Mouse (Mus musculus) B cell, adult 62 days (primary cell): ENCODE measurements around the gene Lyg2. TPM values are rescaled to one million over a fixed set of nuclear protein-coding genes. Genes with fewer than 3 reads are reported as not detected.

Source experiments
- total RNA-seq: library from RNA; stranded (reverse); gene quantifications from 4 replicates; pipeline ENCODE4 v1.2.4, GENCODE M21; 2023

Gene Lyg2
- total RNA-seq: not detected in 4 replicates

DNA sequence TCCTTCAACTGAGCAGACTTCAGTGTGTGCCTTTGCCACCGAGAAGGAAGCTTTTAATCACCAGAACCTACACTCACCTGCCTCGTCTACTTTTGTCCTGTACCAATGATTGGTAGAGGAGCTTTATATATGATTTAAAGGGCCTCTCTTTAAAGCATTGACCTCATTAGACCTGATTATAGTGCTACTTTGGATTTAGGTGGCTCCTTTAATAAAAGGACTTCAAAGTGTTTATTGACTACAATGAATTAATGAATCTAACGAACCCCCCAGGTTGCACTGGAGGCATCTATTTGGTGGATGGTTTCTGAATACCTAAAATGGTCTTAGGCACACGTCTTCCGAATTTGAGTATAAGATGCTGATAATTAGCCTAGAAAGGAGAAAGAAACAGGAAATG is at the start of gene Lyg2:
TSS of gene Lyg2 (minus strand) at position 101 of the 400 bp plus-strand sequence.

DNA sequence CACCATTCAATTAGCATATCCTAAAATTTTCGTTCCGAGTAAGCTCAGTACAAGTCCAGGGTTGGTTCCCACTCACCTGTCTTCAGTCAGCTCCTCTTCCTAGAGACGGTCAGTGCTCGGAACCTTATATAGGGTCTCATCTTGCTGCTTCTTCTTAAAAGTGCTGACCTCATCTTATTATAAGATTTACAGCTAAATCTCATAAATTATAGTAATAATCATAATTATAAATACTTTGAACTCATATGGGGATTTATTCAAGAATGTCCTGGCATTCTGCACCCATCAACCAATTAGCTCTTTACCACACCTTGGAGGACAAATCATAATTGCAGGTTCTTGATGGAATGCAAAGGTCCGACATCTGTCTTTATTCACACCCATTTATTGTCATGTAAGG is 41.4 kb upstream of the Lyg2 start, which contains the start of gene Lyg1:
TSS of gene Lyg1 (minus strand) at position 101 of the 400 bp plus-strand sequence.

DNA sequence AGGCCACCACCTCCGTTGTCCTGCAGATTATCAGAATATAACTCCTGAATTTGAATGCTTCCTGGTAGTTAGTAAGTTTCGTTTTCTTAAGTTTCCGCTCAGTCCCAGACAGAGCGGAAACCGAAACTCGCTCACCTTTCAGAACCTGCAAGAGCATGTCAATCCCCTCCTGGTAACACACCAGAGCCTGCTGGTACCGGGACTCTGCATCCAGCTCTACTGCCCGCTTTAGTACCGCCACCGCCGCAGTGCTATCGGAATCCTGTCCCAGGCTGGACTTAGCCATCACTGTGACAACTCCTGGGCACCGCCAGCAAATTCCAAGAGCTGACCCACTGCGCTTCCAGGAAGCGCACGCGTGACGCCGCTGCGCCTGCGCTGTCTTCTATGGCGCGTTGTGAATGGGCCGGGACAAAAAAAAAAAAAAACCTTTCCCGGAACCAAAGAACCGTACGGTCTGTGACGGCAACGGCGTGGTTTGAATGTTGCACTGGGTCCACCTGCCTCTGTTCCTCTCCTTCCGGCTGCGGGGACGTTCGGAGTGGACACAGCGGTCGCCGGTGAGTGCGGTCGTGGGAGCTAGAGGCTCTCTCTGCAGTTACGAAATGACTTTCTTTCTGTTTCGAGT is 26.2 kb downstream of the Lyg2 start, which contains the start of the genes Mitd1 and Mrpl30:
TSS of gene Mitd1 (minus strand) at position 387 of the 628 bp plus-strand sequence.
TSS of gene Mrpl30 (plus strand) at position 453 of the 628 bp plus-strand sequence.

DNA sequence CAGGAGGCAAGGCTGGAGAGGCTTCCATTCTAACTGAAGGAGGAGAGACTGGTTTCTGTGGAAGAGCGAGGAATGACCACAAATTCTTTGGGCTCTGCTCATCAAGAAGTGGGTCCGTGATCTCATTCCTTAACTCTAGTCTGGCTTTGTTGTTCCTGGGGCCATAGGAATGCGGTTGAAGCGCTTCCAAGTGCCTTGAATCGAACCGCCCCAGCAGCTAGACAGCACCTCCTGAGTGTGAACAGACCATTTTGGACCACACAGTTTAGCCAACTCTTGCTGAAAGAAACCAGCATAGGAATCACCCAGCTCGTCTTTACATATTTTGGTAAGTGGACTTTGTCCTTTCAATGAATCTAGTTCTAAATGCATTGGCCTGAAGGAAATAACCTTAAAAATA is 44.6 kb downstream of the Lyg2 start, which contains the start of gene Lipt1:
TSS of gene Lipt1 (plus strand) at position 35 of the 400 bp plus-strand sequence.

DNA sequence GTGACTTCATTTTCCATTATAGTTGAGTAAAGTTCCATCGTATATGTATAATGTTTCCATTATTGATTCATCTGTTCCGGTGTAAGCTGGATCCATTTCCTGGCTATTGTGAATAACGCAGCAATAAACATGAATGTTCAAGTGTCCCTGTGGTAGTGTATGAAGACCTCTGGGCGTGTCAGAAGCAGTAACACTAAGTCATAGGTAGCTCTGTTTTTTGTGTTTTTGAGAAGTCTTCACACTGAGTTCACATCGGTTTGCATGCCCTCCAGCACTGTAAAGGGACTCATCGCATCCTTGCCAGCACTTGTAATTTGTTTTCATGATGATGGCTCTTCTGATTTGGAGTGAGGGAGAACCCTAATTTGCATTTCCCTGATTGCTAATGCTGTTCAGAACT is 50.0 kb downstream of the Lyg2 start, which contains the start of gene Tsga10:
TSS of gene Tsga10 (minus strand) at position 144 of the 400 bp plus-strand sequence.

Other genes with a start within 250 kb of the Lyg2 start
- 0.17 to 0.42 TPM in 2 of 4 replicates, not detected in the others for gene 2010300C02Rik, start 196.4 kb downstream of the Lyg2 start, total RNA-seq
- gene Tsga10, start 50.1 kb downstream of the Lyg2 start, total RNA-seq: 7.3 to 9.2 TPM (median 7.9 TPM) in 4 replicates
- 1.0 to 4.1 TPM (median 2.0 TPM) in 4 replicates for gene Lipt1, start 44.8 kb downstream of the Lyg2 start, total RNA-seq
- 18.7 to 21.8 TPM (median 19.9 TPM) in 4 replicates for gene Mitd1, start 26.1 kb downstream of the Lyg2 start, total RNA-seq
- 100 to 119 TPM (median 115 TPM) in 4 replicates for gene Mrpl30, start 26.0 kb downstream of the Lyg2 start, total RNA-seq
- gene Lyg1, start 41.3 kb upstream of the Lyg2 start, total RNA-seq: not detected in 4 replicates
- gene Txndc9, start 81.4 kb upstream of the Lyg2 start, total RNA-seq: 68.0 to 79.8 TPM (median 71.5 TPM) in 4 replicates
- gene Eif5b, start 81.5 kb upstream of the Lyg2 start, total RNA-seq: 42.0 to 52.8 TPM (median 45.3 TPM) in 4 replicates
- gene Rev1, start 213.3 kb upstream of the Lyg2 start, total RNA-seq: 41.2 to 50.9 TPM (median 48.7 TPM) in 4 replicates